Mouse (Mus musculus) large intestine, adult 2 months (tissue): ENCODE measurements around the gene Brd1. TPM values are rescaled to one million over a fixed set of nuclear protein-coding genes. Genes with fewer than 3 reads are reported as not detected.
"Not testable (repeated sequence)": the region's sequence is repeated elsewhere in the genome, so short reads cannot be mapped to it uniquely, and the experiment has no call there.

Experiments
- DNase-seq: peaks from one replicate; pipeline ENCODE4 v3.0.0-alpha.2; 2012; ENCODE audit warnings: low read depth, low spot score
- WGBS: fragments of 180-500 bp; shearing (Covaris S2); methylation state at CpG from one replicate; pipeline ENCODE4 v1.1.7; 2018; 5-methylcytosine and 5-hydroxymethylcytosine counted together
- polyA plus RNA-seq: library from polyadenylated mRNA; depleted of rRNA; stranded (reverse); fragments of >200 nt; gene quantifications from 2 replicates; pipeline ENCODE4 v1.2.3, GENCODE M21; 2012

Brd1 gene
- polyA plus RNA-seq, 1 experiment: 11.7 TPM

GRCm38 (mm10) chr15:88733041-88733751 is 837 bp downstream of the Brd1 start:
- under 1% methylated on average over 85 of the region's 86 CpGs for WGBS
- no peak for DNase-seq

- no peak for DNase-seq
- WGBS: 3% methylated on average over 15 of the region's 15 CpGs
Measured at GRCm38 (mm10) chr15:88732405-88733020, 1.5 kb downstream of the Brd1 start.

- no peak for DNase-seq
- WGBS: 34% methylated on average over 3 of the region's 3 CpGs
Measured at GRCm38 (mm10) chr15:88730717-88731116, 3.3 kb downstream of the Brd1 start.

- 80% methylated on average over 3 of the region's 3 CpGs for WGBS
- DNase-seq: no peak
Measured at GRCm38 (mm10) chr15:88727204-88727603, 6.8 kb downstream of the Brd1 start.

GRCm38 (mm10) chr15:88725036-88725435 is 9.0 kb downstream of the Brd1 start:
- no peak for DNase-seq
- WGBS: 63% methylated on average over 5 of the region's 5 CpGs

GRCm38 (mm10) chr15:88724311-88724710 is 9.7 kb downstream of the Brd1 start:
- no peak for DNase-seq
- 67% methylated on average over 7 of the region's 7 CpGs for WGBS

GRCm38 (mm10) chr15:88723205-88723604 is 10.8 kb downstream of the Brd1 start:
- WGBS: 79% methylated on average over 6 of the region's 6 CpGs
- no peak for DNase-seq

GRCm38 (mm10) chr15:88717239-88717638 is 16.8 kb downstream of the Brd1 start:
- DNase-seq: no peak
- WGBS: 64% methylated on average over 9 of the region's 9 CpGs

- DNase-seq: no peak
Measured at GRCm38 (mm10) chr15:88716350-88716749, 17.7 kb downstream of the Brd1 start.

GRCm38 (mm10) chr15:88714021-88714589 is 19.9 kb downstream of the Brd1 start:
- DNase-seq: no peak
- 70% methylated on average over 6 of the region's 6 CpGs for WGBS

- no peak for DNase-seq
- 79% methylated on average over 15 of the region's 15 CpGs for WGBS
Measured at GRCm38 (mm10) chr15:88712501-88712900, 21.5 kb downstream of the Brd1 start.

GRCm38 (mm10) chr15:88709878-88710277 is 24.2 kb downstream of the Brd1 start:
- no peak for DNase-seq

GRCm38 (mm10) chr15:88708657-88709511 is 25.1 kb downstream of the Brd1 start:
- 87% methylated on average over 13 of the region's 13 CpGs for WGBS
- no peak for DNase-seq

More at GRCm38 (mm10) chr15:88709878-88710277, 24.2 kb downstream of the Brd1 start:
- 93% methylated on average over 5 of the region's 5 CpGs for WGBS

- DNase-seq: no peak
- 87% methylated on average over 5 of the region's 5 CpGs for WGBS
Measured at GRCm38 (mm10) chr15:88708204-88708603, 25.8 kb downstream of the Brd1 start.

- WGBS: 80% methylated on average over 13 of the region's 13 CpGs
- DNase-seq: not testable (repeated sequence)
Measured at GRCm38 (mm10) chr15:88706987-88707386, 27.0 kb downstream of the Brd1 start.

GRCm38 (mm10) chr15:88706320-88706719 is 27.7 kb downstream of the Brd1 start:
- DNase-seq: no peak
- whole genome bisulfite sequencing: 80% methylated on average over 6 of the region's 6 CpGs

- DNase-seq: no peak
Measured at GRCm38 (mm10) chr15:88704284-88704683, 29.7 kb downstream of the Brd1 start.

GRCm38 (mm10) chr15:88702501-88702900 is 31.5 kb downstream of the Brd1 start:
- WGBS: 66% methylated on average over 3 of the region's 3 CpGs
- no peak for DNase-seq

More at GRCm38 (mm10) chr15:88704284-88704683, 29.7 kb downstream of the Brd1 start:
- 41% methylated on average over 1 of the region's 1 CpGs for WGBS

GRCm38 (mm10) chr15:88700759-88701158 is 33.3 kb downstream of the Brd1 start:
- 87% methylated on average over 18 of the region's 18 CpGs for WGBS

GRCm38 (mm10) chr15:88699508-88699907 is 34.5 kb downstream of the Brd1 start:
- no peak for DNase-seq
- WGBS: 79% methylated on average over 5 of the region's 5 CpGs

More at GRCm38 (mm10) chr15:88700759-88701158, 33.3 kb downstream of the Brd1 start:
- no peak for DNase-seq
